Mouse (Mus musculus) heart, adult 8-10 months (tissue): Measurements from ENCODE around the gene Spag7. TPM values are rescaled to one million over a fixed set of nuclear protein-coding genes. Genes with fewer than 3 reads are reported as not detected.

ENCODE experiments used
- DNase-seq: peaks from one replicate; pipeline ENCODE4 v3.0.0; 2022; ENCODE audit warnings: low spot score
- total RNA-seq, 4 experiments: library from RNA; stranded (reverse); gene quantifications; 2 replicates each; pipeline ENCODE4 v1.2.4; 2022

Spag7 gene
- total RNA-seq, 4 experiments from 2014 or later: 89.6 to 119 (median 95.7) TPM

DNA sequence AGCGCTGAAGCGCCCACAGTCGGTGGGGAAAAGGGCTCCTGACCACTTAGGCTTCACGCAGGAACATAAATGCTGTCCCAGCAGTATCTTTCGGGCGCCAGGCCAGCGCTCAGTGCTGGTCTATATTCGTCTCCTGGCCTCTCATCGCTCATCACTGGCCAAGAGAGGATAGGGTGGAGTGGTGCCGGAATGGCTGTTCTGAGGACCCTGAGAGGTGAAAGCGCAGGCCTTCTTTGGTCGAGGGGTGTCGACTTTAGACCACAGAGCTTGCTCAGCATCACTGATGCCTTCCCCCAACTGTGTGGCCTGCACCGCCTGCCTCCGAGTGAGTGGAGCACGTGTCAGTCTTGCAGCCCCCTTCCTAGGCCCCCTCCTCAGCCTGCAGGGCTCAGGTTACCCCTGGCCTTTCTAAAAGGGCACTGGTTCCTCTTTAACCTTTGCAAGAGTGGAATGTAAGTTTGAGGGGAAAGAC, 12.7 kb downstream of the Spag7 start:
- DNase-seq: peak; percentile 81

- DNase-seq: peak; percentile 65
Observed at GRCm38 (mm10) chr11:70655571-70656455, 13.4 kb downstream of the Spag7 start.

GRCm38 (mm10) chr11:70654923-70655570, 14.2 kb downstream of the Spag7 start:
- peak; percentile 80 for DNase-seq

GRCm38 (mm10) chr11:70654198-70654922, 14.9 kb downstream of the Spag7 start, which contains the start of gene Pfn1:
Gene Pfn1 (minus strand): TSS chr11:70654644.
- DNase-seq: peak; percentile 65

GRCm38 (mm10) chr11:70653345-70654197, 15.6 kb downstream of the Spag7 start:
- DNase-seq: peak; percentile 46

DNA sequence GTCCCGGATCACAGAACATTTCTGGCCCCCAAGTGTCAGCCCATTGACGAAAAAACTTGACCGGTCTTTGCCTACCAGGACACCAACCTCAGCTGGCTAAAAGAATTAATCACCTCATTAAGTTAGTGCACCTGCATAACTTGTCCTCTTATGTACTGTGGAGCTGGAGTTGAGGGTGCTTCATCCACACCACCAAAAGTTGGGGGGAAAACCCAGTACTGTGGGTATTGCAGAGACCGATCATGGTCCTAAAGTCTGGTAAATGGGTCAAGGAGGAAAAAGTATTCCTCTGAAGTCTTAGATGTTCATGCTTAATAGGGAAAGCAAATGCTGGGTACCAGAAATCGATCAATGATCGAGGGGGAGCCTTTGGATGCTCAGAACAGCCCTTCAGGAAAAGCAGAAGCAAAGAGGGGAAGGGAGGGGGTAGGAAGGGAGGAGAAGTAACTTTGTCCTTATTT, 16.3 kb downstream of the Spag7 start:
- DNase-seq: no peak

DNA sequence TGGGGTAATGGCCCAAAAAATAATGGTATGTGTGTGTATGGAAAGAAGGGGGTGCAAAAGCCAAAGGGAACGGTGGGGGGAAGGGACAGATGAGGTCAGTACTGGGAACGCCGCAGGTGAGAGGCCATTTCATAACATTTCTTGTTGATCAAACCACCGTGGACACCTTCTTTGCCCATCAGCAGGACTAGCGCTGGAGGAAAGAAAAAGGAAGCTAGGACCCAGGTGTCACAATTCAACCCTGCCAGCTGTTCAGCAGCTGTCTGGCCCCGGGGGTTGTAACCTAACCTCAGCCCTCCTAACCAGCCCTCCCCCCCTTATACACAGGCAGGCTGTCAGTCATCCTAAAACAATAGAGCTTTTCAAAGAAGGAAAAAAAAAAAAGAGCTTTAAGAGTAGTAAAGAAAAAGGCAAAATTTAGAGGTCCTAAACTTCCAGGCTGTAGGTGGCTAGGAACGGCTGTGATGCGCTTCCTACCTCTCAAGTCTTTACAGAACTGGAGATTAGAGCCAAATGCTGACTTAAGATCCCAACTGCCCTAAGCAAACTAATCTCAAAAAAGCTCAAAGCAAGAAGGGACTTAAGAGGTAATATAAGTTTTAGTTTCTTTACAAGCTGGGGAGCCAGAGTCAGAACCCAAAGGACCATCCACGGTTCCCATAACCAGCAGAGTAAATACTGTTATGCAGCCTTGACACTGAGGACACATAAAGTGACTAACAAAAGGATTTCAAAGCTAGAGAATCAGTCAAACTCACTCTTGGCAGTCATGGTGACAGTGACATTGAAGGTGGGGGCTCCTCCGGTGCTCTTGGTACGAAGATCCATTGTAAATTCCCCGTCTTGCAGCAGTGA, 17.0 kb downstream of the Spag7 start:
- DNase-seq: no peak

GRCm38 (mm10) chr11:70651391-70651790, 17.8 kb downstream of the Spag7 start:
- DNase-seq: no peak

DNA sequence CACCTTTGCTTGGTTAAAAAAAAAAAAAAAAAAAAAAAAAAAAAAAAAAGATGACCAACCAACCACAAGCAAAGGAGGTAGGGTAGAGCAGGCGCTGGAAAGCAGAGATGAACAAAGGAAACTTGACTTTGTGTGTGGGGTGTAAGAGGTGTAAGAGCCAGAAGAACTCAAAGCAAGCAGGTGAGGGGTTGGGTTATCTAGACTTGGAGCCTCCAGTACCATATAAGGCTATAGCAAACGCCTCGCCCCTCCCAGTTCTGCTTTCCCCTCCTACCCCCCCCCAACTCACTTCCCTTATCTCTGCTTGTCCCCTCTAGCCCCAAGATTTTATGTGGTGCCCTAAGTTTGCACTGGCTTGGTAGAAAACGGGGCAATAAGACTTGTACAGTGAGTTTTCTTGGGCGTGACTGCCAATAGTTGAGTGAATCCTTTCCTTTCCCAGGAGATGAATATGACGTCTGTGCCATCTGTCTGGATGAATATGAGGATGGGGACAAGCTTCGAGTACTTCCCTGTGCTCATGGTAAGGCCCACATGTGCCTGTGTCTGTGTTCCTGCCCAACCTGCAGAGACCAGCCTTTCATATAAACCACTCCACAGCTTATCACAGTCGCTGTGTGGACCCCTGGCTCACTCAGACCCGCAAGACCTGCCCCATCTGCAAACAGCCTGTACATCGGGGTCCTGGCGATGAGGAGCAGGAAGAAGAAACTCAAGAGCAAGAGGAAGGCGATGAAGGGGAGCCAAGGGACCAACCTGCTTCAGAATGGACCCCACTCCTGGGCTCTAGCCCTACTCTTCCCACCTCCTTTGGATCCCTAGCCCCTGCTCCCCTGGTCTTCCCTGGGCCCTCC, 18.7 kb downstream of the Spag7 start:
- DNase-seq: no peak

DNA sequence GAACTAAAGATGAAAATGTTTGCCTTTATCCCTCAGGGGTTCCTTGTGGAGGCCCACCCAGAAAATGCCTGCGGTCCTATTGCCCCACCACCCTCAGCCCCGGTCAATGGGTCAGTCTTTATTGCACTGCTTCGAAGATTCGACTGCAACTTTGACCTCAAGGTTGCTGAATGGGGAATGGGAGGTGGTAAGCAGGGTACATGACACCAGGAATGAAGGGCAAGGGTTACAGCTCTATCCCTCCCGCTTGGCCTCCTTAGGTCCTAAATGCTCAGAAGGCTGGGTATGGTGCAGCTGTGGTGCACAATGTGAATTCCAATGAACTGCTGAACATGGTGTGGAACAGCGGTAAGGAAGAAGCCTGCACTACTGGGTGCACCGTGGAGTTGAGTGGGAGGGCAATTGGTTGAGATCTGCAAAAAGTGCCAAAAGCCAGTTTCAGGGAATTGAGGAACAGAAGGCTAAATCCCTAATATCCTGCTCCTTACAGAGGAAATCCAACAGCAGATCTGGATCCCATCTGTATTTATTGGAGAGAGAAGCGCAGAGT, 20.0 kb downstream of the Spag7 start:
- no peak for DNase-seq

GRCm38 (mm10) chr11:70648512-70648911, 20.7 kb downstream of the Spag7 start:
- DNase-seq: no peak

DNA sequence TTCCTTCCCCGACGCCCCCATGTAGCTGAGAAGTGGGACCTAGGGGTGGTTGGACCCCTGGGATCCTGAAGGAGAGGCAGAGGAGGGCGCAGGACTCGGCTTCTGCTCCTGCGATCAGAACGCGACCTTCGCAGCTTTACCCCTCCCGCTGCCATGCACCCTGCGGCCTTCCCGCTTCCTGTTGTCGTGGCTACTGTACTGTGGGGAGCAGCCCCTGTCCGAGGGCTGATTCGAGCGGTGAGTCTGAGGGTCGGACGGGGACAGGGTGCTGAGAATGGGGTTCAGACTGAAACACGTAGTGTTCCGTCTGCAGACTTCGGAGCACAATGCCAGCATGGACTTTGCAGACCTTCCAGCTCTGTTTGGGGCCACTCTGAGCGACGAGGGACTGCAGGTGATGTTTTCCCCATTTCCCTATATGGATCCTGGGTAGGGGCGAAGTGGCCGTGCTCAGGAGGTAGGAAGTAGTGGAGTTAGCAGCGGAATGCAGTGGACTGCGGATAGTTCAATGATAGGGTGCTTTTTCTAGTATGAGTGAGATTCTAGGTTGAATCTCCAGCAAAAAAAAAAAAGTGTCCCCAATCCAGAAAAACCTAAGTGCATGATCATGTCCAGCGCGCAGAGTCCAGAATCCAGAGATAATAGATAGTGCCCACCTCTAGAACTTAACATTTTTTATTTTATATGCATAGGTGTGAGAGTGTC, 21.3 kb downstream of the Spag7 start:
- DNase-seq: no peak

GRCm38 (mm10) chr11:70646691-70647650, 22.2 kb downstream of the Spag7 start, which contains the start of the genes Rnf167 and Slc25a11:
Gene Rnf167 (plus strand): TSS chr11:70647235.
Gene Slc25a11 (minus strand): TSS chr11:70647479.
- DNase-seq: peak; percentile 96

- no peak for DNase-seq
Observed at GRCm38 (mm10) chr11:70646259-70646555, 23.0 kb downstream of the Spag7 start.

- DNase-seq: no peak
Observed at GRCm38 (mm10) chr11:70645461-70646258, 23.6 kb downstream of the Spag7 start.

GRCm38 (mm10) chr11:70644564-70645103, 24.6 kb downstream of the Spag7 start:
- no peak for DNase-seq
